Mouse (Mus musculus): ENCODE results near the gene Gm11213.

DNA sequence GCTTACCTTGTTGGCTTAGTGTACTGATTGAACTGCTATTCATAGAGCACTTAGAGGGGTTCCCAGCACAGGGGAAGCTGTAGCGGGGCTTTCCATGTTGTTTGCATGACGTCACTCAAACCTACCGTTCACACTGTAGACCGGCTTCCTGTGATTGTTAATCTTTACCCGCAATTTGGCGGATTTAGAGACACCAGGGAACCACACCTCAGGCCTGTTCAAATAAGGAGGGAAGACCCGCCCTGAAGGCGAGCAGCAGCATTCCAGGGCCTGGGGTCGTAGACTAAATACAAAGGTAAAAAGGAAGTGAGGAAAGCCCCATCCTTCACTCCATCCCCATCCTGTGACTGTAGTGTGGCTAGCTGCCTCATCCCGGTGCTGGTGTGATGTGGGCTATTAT, 9.8 kb downstream of the Gm11213 start:
- TF ChIP-seq CTCF (IDR thresholded peaks at IDR 0.05; ENCODE audit: control insufficient read depth, insufficient read depth, insufficient read length), result no peak
- TF ChIP-seq USF1 (IDR thresholded peaks at IDR 0.05; ENCODE audit: low read depth), result no peak

All from C2C12 (cell line).